Mouse (Mus musculus): ENCODE measurements around the gene Clasrp.

Clasrp gene

DNA sequence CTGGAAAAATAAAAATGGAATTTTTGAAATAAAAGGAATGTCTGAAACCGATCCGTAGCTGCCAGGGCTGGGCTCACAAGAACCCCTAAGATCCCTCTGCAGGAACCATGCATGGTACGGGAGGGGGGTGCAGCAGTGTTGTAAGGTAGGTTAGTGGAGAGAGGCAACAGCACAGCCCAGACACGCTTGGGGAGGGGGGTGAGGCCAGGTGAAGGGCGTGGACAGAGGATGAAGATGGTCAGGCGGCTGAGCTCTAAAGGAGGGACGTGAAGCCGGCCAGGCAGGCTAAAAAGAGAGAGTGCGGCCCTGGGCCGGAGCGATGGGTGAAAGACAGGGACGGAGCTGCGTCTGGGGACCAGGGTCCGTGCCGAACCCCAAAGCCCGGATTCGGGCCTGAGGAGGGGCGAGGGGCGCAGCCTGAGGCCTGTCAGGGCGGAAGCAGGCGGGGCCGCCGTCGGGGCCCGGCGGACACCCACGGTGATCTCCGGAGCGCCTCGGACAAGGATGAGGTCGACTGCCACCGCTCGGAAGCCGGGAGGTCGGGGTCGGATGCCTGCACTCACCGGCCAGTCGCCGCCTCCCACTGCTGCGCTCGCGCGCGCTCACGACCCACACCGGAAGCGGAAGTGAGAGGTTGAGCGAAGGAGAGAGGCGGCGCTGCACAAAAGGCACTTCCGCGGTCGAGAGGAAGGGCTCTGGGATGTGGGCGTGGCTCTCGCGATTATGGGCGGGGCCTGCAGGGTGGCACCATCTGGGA, at the start of gene Clasrp:
Gene Clasrp, minus strand, starts transcription at position 638 of the 757 bp plus-strand sequence.
- peak; percentile 96 to 97 for DNase-seq (ENCODE audit: low spot score in 2 of 2)

- DNase-seq (ENCODE audit: low spot score in 2 of 2) = no peak
Measured at GRCm38 (mm10) chr7:19652614-19653013, 48.3 kb upstream of the Clasrp start.

DNA sequence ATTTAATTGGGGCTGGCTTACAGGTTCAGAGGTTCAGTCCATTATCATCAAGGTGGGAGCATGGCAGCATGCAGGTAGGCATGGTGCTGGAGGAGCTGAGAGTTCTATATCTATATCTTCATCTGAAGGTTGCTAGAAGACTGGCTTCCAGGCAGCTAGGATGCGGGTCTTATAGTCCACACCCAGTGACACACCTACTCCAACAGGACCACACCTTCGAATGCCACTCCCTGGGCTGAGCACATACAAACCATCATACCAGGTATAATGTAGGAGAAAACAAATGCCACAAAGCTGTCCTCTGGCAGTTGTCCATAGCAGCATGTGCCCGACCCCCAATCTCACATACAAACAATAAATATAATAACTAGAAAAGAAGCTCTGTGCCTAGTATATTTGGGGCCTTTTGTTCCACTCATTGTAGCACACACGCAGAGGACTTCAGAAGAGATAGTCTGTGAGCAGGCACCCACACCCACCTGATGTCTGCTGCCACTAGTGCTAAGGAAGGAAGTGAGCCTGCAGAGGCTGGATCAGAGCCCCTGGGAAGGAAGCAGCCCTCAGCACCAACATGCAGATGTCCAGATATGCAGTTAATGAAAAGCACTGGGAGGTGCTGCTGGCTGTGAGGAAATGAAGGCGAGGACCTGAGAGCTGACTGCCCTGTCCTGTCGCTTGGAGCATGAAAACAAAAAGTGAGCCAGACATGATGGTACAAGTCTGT, 46.9 kb upstream of the Clasrp start:
- no peak for DNase-seq (ENCODE audit: low spot score in 2 of 2)

- no peak for DNase-seq (ENCODE audit: low spot score in 2 of 2)
Measured at GRCm38 (mm10) chr7:19641223-19641622, 36.9 kb upstream of the Clasrp start.

DNA sequence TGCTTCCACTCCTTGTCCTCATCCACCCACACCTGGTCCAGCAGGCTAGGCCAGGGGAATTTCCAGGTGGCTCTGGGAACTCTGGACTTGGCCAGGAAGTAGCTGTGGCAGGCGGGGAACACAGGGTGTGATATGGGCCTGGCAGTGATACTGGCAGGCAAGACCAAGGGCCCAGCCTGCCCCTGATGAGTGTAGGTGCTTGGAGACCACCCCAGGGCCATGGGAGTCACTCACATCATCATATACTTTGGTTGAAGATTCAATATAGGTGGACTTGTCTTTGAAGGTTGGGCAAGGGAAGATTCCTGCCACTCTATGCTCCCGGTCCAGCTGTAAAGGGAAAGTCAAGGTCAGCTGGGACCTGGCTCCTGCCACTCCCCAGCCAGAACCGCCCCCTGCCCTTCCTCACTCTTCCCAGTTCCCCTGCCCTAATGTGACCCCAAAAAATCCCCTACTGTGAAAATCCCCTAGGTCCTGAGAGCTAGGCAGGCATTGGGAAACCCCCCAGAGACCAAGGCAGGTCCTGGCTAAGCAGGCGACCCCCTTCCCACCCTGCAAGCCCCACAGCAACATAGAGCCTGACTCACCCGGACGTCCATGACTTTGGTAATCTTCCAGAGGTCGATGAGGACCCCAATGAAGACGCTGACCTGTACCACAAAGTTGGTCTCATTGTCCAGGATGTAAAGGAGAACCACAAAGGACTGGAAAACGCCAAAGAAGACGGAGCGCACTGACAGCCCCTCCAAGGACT, 31.0 kb upstream of the Clasrp start:
- no peak for DNase-seq (ENCODE audit: low spot score in 2 of 2)

- DNase-seq (ENCODE audit: low spot score in 2 of 2) = no peak
Measured at GRCm38 (mm10) chr7:19634591-19634990, 30.3 kb upstream of the Clasrp start.

GRCm38 (mm10) chr7:19633855-19634254, 29.6 kb upstream of the Clasrp start:
- DNase-seq (ENCODE audit: low spot score in 2 of 2) = no peak

DNA sequence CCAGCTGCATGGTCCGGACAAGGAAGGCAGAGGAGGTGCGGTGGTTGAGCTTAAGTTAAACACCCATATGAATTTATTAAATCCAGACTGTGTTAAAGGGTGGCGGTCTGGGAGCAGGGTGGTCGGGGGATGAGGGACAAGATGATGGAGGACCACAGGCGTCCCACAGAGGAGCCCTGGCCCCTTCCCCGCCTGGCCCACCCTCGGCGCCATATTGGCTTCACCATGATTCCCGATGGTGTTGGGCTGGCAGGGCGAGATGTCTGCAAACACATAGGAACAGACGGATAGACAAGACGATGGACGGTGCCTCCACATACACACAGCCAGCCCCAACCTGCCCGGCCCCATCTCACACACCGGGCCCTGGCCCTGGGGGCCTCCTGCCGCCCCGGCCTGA, 28.9 kb upstream of the Clasrp start:
- no peak for DNase-seq (ENCODE audit: low spot score in 2 of 2)

- no peak for DNase-seq (ENCODE audit: low spot score in 2 of 2)
Measured at GRCm38 (mm10) chr7:19632720-19633119, 28.4 kb upstream of the Clasrp start.

GRCm38 (mm10) chr7:19632275-19632674, 28.0 kb upstream of the Clasrp start:
- no peak for DNase-seq (ENCODE audit: low spot score in 2 of 2)

GRCm38 (mm10) chr7:19629361-19629734, 25.1 kb upstream of the Clasrp start, which contains the start of gene Relb:
Gene Relb, minus strand, starts transcription at chr7:19629438.
- DNase-seq (ENCODE audit: low spot score in 2 of 2) = peak; percentile 90 to 94

- peak; percentile 99 for DNase-seq (ENCODE audit: low spot score in 2 of 2)
Measured at GRCm38 (mm10) chr7:19628536-19629360, 24.5 kb upstream of the Clasrp start.

GRCm38 (mm10) chr7:19628192-19628535, 23.9 kb upstream of the Clasrp start:
- DNase-seq (ENCODE audit: low spot score in 2 of 2) = no peak

DNA sequence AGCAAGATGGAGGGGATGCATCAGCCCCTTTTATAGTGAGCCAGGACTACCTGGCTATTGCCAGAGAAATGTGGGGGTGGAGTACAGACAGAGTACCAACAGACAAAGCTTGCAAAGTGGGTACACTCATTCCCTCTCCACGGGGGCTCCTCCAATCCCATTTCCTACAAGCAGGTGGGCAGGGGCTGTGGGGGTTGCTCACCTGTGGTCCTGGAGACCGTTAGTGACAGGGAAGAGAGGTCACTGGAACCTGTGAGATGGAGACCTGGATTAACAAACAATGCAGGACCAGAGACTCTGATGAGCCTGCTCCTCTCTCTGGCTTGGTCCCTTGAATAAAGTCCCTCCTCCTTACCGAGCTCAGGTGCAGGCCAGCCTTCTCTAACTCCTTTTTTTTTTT, 23.4 kb upstream of the Clasrp start:
- no peak for DNase-seq (ENCODE audit: low spot score in 2 of 2)

GRCm38 (mm10) chr7:19623433-19623832, 19.1 kb upstream of the Clasrp start:
- DNase-seq (ENCODE audit: low spot score in 2 of 2) = no peak

DNA sequence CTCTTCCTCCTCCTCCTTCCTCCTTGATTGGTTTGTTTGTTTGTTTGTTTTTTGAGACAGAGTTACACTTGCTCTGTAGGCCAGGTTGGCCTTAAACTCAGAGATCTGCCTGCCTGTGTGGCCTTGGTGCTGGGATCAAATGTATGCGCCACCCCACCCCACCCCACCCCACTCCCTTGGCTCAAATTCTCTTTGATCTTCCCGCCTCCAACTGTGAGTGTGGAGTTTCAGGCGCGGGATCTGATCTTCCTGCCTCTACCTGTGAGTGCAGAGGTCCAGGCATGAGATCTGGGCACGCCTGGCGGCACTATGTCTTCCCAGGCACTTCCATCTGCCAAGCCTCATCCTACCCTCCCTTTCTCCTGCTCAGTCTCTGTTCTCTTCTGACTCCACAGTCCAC, 18.0 kb upstream of the Clasrp start:
- DNase-seq (ENCODE audit: low spot score in 2 of 2) = no peak

DNA sequence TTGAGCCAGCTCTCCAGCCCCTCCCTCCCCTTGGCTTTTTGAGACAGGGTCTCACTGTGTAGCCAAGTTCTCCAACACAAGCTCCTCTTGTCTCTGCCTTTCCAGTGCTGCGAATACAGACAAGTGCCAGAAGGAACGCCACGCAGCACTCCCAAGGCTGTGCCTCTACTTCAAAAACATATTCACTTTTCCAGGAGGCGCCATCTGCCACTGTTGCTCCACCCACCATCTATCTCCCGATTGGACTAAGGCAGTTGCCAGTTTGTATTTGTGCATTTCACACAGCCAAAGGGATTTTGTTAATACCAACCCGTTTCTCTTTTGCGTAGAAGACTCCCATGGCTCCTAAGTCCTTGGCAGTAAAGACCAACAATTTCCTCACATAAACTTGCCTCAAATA, 16.5 kb upstream of the Clasrp start:
- DNase-seq (ENCODE audit: low spot score in 2 of 2) = no peak

DNA sequence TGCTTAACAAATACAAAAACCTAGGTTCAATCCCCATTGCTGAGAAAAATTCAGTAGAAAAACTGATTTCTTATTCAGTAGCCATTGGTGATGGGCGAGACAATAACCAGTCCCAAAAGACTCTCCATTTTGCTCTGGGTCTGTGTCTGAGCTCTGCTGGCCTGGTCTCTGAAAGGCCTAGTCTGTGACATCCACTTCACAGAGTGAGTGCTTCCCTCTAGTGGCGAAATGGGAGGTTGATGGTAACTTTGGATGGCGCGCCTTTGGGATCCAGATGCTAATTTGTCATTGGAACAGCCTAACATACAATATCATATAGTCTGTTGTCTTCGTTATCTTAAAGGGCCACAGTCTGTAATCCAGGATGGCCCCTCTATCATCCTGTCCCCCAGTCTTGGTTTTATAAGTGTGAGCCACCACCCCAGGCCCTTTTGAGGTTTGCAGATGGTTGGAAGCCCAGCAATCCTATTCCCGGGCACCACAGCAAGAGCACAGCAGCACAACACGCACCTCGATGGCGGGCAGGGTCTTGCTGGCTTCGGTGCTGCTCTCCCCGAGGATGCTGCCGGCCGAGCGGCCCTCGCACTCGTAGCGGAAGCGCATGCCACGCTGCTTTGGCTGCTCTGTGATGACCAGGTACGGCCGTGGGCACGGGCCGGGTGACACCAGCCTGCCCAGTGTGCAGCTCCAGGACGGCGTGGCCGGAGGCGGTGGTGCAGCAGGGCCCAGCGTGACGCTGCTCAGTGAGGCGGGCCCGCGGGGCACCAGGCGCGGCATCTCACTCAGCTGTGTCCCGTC, 14.9 kb upstream of the Clasrp start:
- DNase-seq (ENCODE audit: low spot score in 2 of 2) = peak; percentile 50 to 64

DNA sequence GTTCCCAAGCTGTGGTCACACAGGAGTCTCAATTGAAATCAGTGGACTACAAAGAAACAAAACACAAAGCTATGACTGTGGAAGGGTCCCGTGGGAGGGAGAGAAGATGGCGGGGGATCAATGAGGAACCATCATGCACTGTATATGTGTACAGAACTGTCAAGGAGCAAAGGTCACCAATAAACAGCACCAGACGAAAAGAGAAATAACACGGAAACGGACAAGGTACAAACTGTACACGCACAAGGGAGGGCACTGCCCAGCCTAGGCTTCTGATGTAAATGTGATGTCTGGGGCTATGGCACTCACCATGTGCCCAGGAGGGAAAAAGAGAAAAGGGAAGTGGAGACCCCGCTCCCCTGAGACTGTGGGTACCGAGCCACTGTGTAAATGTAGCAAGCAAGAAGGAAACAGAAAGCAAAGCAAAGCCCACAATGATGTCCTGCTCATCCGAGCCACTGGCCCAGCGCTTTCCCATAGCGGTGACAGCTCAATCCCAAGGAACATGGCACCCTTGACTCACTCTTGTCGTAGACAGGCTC, 10.8 kb upstream of the Clasrp start:
- DNase-seq (ENCODE audit: low spot score in 2 of 2) = peak; percentile 78 to 83

- DNase-seq (ENCODE audit: low spot score in 2 of 2) = no peak
Measured at GRCm38 (mm10) chr7:19610969-19611368, 6.7 kb upstream of the Clasrp start.

All from spleen, postnatal 36 days (tissue).